Mouse (Mus musculus): ENCODE data around the gene Dcbld2.

The Dcbld2 gene

DNA sequence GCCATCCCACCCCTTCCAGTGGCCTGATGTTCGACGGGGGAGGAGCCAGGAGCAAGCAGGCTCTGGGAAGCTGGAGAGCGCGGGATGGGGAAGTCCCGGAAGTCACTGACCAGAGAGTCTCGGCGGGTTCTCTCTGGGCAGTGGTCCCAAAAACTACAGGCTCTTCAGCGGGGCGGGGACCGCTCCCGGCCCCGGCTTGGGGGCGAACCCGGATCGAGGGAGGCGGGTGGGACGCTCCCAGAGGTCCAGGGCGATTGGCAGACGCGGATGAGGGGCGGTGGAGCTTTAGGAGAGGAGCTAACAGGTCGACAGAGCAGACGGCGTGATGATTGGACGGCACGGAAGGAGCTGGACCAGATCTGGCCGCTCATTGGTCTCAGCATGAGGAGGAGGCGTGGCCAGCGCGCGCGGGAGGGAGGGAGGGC lies at the start of gene Dcbld2:
Gene Dcbld2, plus strand, starts transcription at position 382 of the 425 bp plus-strand sequence.
- peak; percentile 99 for DNase-seq

DNA sequence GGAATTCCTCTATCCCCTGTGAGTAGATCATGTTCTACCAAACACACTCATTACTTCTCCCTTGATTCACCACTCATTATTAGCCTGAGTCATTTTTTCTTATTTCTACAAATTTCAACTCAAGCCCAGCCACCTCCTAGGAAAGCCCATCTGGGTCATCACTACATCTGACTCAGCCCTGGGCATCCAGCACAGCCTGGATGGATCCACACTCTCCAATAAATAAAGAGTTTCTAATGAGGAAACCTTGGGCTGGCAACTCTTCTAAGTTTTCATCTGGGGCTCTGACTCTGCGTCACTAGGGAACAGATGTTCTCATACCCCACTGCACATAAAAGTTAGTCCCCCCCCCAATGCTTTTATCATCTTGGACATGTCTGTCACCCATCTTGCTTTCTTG lies 31.1 kb upstream of the Dcbld2 start:
- DNase-seq, result no peak

DNA sequence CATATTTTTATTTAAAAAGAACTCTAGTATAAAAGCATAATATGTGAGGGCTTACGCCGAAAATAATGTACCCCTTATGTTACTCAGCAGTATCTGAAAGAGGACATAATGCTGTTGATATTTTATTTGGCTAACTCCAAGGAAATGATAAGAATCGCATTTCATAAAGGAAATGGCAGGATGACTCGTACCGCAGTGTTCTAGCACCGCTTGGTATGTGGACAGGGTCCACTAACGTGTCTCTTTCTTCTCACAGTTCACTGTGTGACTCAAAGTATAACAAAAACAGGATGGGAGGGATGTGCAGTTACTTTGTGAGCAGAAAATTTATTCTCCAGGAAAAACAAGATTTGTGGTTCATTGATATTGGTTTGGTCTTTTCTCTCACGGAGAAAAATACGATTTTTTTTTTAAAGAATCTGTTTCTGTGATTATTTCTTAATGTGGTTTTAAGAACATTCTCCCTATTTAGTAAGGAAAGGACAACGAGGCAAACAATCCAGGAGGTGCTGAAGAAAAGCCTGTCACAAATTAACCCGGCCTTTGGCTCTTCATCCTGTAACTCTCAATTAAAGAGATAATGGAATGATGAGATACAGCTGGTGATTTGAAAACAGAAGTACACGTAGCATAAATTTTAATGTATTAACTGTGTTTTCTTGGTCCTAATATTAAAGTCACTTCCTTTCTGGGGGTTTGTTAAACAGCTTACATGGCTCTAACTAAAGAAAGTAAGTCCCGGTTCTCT lies 30.3 kb upstream of the Dcbld2 start:
- DNase-seq, result no peak

DNA sequence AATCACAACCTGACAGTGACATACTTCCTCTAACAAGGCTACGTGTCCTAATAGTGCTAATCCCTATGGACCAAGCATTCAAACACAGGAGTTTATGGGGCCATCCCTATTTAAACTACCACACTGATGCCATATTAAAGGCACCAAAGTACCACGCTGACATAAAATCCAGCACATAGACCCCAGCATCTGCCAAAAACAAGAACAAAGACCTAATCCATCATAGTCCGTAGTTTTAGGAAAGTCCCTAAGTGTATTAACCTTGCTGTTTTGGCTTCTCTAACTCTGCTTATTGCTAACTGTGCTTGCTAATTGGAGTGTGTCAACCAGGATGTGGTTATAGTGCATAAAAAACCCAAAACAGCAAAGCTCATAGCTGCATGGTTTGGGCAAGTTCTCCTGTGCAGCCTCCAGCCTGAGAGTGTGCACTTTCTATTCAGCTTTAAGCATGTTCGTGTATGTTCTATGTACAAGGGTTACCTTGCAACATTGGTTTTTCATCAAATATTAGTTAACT lies 21.9 kb upstream of the Dcbld2 start:
- DNase-seq, result no peak

DNA sequence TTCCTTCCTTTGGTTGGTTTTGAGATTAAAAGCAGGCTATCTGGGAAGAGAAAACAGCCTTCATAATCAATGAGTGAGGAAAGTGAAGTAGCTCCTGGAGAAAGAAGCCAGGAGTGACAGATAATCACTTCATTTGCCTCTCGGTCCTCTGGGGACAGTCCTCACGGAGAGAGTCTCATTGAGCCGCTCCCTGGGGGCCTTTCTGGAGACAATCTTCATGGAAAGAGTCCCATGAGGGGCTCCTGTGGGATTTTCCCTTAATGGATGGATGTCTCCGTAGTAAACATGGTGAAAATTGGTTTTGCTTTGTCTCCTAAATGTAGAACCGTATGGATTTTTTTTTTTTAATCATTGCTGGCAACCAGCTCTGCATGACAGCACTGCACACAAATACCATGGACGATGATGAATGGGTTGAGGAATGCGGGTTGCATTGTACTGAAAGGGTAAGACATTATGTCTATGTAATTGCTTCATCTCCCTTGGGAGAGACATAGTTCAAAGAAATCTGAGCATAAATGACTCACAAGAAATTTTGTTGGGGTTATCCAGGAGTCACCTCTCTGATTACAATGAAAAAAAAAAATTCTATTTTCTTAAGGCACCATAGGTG lies 19.0 kb upstream of the Dcbld2 start:
- no peak for DNase-seq

DNA sequence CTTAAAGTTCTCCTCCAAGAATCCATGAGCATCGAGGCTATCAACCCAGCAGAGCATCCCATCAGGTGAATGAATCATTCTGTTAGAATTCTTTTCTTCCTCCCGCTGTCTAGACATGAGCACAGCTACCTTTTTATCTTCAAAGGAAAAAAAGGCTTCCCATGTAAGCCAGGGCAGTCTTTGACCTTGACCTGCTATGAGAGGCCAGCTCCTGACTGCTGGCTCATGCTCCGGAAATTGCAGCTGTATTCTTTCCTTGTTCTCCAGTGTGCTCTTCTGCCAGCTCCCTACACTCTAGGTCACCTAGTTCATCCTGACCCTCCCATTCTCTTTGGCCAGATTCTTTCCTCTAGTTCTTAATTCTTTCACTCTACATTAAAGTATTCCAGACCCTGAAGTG lies 15.2 kb upstream of the Dcbld2 start:
- DNase-seq, result no peak

DNA sequence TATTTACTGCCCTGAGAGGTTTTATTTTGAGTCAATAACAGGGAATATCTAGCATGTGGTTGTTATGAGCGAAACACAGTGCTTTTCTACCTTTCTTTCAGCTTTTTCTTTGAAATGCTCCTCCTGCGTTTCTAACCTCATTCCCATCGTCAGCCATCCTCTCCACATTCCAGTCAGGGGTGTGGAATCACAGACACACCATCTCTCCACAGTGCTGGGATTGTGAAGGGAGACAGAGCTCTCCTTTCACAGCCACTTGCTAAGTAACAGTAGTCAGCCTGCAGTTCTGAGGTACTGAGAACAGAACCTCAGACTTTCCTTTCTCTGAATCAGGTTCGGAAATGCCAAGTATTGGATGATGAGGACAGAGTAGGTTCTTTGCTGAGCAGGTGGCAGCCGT lies 14.1 kb upstream of the Dcbld2 start:
- DNase-seq, result no peak

DNA sequence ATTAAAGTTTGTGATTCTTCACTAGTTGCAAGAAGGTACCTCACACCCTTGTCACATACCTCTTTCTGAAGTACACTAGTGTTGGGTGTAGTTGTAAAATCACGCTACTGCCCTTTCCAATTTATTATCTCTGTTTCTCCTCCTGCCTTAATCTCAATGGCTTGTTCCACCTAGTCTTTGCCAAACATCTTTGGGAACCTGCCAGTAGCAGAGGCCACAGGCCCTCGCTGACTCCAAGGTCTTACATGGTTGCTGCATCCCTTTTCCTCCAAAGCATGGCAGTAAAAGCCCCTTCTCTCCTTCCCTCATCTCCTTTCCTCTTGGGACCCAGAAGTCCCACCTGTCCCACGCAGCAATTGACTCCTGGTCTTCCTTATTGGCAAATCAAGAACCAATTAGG lies 9.6 kb upstream of the Dcbld2 start:
- no peak for DNase-seq

DNA sequence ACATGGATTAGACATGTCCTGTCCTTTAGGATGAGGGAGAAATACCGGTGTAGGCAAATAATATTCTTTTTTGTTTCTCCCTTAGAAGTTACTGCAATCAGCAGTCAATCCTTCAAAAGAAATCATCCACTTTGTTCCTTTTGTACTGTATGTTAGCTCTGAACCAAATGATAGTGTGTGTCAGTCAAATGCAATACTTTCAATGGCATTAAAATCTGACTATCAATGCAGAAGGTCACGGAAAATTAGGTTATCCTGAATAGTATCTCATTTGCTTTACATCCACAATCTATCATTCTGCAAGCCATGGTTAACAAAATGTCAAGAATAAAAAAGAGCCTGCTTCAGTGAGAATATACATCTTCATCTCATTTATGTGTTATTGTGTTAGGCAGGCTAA lies 7.2 kb upstream of the Dcbld2 start:
- no peak for DNase-seq

DNA sequence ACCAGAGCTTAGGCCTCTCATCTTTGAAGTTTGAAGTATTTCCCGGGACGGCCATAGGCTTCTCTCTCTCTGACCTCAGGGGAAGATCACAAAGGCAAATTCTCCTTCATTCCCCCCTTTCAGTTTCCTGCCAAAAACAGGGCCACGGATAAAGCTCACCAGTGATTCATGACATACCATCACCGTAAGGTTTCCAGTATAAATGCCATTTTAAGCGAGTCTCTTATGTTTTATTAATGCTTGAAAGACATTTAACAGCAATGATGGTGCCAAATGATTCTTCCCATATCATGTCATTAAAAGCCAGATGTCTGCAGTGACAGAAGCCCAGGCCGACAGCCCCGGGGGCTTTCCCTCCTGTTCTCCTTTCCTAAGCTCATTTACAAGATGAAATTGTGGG lies 3.6 kb upstream of the Dcbld2 start:
- no peak for DNase-seq

DNA sequence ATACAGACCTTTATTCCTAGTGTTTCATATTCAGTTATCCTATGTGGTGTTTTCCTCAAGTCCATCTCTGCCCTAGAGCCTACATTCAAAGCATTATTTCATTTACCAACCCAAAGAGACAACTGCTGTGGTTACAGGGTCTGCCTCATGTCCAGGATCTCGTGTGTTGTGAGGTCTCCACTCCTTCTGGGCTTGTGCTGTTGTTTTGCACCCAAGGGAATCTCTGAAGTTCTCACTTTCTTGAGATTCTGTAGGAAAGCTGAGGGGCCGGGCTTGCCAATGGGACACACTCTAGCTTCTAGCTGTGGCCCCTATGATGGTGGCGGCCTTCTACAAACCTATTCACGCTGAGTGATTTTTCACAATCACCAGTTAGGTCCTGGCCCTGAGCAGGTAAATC lies 3.0 kb upstream of the Dcbld2 start:
- no peak for DNase-seq

DNA sequence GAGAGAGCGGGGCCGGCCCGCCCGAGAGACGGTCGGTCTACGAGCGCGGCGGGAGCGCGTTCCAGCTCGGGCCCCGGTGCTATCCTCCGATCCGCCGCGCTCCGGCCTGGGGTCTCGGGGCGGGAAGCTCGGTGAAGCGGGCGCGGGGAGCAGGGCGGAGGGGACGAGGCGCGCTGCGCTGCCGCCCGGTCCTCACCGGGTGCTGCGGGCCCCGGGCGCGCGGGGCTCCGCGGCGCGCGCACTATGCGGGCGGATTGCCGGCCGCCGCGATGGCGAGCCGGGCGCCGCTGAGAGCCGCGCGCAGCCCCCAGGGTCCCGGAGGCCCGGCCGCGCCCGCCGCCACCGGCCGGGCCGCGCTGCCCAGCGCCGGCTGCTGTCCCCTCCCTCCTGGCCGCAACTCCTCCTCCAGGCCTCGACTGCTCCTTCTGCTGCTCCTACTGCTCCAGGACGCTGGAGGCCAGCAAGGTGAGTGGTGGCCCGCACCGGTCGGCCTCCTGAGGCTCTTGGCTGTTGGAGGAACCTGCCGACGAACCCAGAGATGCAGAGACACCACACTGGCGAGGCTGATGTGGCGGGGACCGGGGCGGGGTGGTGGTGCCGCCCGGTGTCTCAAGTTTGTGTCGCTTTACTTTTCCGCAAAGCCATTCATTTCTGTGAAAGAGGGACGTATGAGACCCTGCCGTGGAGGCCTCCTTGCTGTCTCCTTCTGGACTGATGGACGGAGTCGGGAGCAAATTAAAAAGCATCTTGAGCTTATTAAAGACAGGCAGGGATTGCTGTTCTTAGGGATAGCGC lies 441 bp downstream of the Dcbld2 start:
- peak; percentile 56 for DNase-seq

DNA sequence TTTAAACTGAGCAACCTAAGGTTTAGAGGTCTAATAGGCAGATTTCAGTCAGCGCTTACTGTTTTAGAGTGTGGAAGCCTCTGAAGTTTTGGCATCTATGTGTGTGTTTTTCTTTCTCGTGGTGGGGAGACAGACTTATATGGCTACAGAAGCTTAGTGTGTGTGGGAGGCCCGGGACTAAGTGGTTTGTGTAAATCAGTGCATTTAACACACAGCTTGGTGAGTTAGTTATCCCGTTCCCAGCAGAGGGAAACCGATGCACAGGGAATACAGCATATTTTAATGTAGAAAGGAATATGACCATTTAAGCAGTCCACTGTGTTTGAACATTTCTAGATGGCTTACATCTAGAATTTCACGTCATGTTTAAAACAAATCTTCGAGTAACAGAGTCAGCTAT lies 1.6 kb downstream of the Dcbld2 start:
- DNase-seq, result no peak

DNA sequence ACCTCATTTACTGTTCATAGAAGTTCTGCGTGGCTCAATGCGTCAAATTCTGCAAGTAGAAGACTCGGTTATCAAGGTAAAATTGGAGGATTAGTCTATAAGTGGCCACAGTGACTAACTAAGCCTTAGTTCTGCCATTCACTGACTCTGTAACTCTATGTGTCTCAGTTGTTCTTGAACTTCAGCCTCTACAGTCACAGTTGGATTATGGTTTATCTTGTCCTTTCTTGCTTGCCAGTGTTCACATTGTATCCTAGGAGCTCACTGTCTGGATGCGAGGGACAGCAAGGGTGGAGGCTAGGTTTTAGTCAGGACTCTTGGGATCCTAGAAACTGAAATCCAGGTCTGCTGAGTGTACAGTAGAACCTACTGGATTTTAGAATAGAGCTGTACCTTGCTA lies 6.6 kb downstream of the Dcbld2 start:
- no peak for DNase-seq

DNA sequence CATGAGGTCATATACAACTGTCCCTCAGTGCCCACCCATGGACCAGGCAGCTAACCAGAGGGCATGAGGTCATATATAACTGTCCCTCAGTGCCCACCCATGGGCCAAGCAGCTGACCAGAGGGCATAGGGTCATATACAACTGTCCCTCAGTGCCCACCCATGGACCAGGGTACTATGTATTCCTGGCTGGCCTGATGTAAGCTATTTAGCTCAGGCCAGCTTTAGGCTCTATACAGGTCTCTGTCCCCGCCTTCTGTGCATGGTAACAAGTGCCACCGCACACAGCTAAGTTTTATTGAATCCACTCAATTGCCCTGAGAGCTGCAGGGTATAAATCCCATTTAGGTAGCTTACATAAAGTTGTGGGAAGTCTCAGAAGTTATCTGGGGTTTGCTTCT lies 7.3 kb downstream of the Dcbld2 start:
- no peak for DNase-seq

DNA sequence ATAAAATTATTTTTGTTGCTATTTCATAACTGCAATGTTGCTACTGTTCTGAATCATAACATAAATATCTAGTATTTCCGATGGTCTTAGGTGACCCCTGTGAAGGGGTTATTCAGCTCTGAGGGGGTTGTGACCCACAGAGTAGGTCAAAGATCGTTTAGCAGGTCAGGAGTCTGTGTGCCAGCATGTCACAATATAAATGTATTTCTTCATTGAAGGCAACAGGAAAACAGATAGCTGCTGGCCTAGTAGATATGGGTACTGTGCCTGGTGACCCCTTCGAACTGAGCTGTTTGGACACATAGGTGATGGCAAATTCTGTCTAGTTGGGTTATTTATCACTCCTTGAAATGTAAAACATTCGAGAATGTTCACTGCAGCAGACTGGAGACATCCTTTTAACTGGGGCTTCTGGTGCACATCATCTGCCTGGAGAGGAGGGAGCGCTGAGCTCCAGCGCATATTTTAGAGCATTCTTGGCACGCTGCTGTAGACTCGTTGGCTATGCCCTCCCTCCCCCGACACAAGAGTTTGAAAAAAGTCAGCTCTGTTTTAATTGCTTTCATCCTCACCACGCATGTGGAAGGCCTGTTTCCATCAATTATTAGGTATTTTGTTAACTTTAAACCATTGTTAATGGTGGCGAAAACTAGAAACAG lies 13.6 kb downstream of the Dcbld2 start:
- DNase-seq, result no peak

DNA sequence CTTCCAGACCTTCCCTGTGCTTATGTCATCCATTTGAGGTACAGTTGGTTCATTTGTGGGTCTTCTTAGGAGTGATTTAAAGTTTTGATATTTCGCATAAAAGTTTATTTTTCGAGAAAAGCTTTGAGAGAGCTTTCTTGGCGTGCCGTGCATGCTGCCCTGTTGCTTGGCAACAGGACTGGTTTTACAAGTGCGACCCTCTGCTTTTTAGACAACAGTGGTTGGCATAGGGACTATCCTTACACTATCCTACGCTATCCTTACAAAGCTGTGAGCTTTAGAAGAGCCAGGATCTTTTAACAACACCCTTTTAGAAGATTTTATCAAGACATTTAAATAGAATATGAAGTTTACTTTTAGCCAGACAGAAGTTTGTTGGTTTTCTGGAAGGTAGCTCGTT lies 22.0 kb downstream of the Dcbld2 start:
- no peak for DNase-seq

DNA sequence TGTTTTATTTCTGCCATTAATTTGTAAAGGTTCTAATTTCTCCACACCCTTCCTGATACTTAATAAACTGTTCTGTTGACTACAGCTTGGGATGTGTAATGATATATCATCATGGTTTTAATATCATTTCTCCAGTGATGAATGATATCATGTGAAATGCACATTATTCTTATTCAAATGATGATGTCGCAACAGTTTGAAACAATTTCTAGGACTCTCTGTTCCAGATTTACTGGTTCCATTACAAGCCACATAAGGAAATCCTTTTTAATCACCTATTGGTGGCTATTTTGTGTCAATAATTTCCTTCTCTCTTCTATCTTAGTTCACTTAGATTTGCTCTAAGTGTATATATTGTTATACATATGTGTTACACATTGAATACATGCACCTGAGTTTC lies 24.1 kb downstream of the Dcbld2 start:
- no peak for DNase-seq

DNA sequence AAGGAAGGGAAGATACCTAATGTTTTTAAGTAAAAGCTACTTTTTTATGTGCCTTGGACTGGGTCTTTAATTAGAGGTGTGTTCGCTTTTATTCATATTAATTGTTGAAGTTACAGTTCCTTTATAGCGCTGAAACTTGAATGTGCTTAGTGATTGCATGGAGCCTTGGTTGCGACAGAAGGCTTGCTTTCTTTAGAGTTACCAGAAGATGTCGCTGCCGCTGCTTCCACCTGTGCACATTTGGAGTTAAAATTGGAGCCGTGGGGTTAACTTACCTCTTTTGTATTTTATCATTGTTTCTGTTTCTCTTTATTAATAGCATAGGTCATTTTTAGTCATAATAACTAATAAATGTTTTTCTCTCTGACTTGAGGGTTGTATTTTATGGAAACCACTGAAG lies 36.5 kb downstream of the Dcbld2 start:
- DNase-seq, result no peak

DNA sequence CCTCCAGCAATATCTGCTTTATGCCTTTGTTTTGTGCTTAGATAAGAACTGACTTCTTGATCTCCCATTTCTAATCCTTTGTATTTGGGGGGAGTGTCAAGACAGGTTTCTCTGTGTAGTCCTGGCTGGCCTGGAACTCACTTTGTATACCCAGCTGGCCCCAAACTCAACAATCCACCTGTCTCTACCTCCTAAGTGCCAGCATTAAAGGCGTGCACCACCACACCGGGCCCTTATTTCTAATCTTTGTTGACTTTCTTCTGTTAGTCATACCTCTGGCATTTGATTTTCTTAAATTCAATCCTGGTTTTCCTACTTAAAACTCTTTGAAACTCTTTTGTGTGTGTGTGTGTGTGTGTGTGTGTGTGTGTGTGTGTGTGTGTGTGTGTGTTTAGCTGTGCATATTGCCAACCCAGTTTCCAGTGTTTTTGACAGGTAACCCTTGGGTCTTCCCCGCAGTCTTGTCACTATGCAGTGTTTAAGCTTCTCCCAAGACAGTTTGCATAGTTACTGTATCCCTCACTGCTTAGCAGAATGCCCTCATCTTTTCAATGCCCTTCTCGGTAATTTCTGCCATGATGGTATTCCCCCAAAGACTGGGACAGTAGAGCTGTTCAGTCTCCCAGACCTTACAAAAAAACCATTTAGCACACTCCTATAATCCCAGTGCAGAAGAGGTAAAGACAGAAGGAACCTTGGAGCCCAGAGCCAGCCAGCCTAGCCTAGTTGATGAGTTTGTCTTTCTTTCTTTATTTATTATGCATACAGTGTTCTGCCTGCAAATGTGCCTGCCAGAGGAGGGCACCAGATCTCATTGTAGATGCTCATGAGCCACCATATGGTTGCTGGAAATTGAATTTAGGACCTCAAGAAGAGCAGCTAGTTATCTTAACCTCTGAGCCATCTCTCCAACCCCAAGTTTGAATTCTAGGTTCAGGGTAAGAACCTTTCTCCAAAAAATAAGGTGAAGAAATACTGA lies 38.3 kb downstream of the Dcbld2 start:
- DNase-seq, result no peak

DNA sequence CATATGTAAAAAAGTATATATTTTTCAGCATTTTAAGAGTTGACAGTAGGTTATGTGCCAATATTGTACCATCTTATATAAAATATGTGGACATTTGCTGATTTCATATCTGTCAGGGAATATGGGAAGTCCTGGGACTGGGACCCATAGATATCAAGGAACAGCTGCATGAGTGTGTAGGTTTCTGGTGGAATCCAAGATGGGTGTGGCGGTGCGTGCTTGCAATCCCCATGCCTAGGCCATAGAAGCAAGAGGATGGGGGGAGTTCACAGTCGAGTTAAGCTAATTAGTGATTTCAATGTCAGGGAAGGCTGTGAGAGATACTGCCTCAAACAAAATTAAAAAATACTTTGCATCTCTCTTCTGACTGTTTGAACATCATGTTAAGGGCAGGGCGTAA lies 40.8 kb downstream of the Dcbld2 start:
- no peak for DNase-seq

DNA sequence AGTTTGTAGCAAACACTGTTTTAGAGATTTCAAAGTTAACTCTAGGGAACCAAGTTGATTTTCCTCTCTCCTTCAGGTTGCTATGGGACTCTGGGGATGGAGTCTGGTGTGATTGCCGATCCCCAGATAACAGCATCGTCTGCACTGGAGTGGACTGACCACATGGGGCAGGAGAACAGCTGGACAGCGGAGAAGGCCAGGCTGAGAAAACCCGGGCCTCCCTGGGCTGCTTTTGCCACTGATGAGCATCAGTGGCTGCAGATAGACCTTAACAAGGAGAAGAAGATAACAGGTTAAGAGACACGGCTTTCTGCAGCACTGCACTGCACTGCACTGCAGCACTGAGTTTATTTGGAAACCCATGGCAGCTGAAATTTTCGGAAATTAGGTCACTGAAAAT lies 42.4 kb downstream of the Dcbld2 start:
- no peak for DNase-seq
